Mouse (Mus musculus) thymus, postnatal 36 days (tissue): ENCODE measurements around the gene Pgrmc1.

Source experiments
- DNase-seq, 2 experiments: peaks; one replicate each; pipeline ENCODE4 v3.0.0; 2022; ENCODE audit warnings: mixed read lengths in 2 of 2

Pgrmc1 gene

DNA sequence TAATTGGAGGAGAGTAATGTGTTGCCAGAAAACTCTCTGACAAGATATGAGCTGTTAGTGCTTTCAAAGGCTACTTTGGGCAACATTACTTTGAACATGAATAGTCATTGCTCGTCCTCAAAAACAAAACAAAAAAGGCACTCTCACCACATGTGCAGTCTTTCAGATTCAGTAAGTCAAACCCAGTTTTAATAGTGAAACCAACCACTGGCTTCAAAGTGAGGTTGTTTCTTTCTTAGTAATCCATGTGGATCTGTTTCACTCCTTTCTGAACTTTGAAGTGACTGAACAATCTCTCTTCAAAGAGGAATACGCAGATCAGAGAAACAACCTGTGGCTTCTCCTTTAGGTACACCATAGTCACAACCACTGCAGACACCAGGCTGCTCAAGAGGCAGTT is 11.1 kb downstream of the Pgrmc1 start:
- DNase-seq, result no peak

DNA sequence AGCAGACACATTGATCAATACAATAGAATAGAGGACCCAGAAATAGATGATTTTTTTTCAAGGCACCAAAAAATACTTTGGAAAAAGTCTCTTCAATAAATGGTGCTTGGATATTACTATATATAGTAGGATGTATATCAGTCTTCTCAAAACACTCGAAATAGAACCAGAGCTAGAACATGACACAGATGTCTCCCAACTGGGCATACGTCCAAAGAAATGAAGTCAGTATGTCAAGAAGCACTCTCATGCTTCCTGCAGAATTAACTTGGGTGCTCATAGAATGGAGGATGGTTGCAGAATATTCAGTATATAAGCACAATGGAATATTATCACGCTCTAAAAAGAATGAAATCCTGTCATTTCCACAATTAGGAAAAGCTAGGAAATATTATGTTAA is 30.1 kb downstream of the Pgrmc1 start:
- no peak for DNase-seq

DNA sequence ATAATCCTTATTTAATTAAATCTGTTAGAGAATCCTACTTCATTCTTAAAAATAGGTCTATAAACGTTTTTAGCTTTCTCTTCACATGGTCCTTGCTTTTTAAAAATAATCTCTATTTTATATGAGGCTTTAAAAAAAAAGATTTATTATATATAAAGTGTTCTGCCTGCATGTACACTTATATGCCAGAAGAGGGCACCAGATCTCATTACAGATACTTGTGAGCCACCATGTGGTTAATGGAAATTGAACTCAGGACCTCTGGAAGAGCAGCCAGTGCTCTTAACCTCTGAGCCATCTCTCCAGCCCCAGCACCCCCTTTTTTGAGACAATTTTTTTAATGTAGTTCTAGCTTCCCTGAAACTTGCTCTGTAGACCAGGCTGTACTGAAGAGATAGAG is 32.8 kb downstream of the Pgrmc1 start:
- DNase-seq, result no peak

DNA sequence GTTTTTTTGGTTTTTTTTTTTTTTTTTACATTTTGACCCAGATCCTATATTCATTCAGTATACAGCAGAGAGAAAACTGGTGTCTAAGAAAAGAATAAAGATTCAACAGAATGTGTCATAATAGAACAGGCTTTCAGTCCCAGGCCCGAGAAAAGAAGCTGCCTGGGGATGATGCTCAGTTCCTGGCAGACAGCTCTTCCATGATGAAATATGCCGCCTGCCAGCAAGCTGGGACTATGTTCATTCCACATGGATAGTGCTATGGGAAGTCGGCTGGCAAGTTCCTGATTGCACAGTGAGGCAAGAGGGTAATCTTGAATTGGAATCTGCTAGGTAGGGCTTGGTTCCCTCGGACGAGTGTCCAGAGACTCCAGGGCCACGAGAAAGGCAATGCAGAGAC is 42.0 kb downstream of the Pgrmc1 start:
- DNase-seq, result no peak

DNA sequence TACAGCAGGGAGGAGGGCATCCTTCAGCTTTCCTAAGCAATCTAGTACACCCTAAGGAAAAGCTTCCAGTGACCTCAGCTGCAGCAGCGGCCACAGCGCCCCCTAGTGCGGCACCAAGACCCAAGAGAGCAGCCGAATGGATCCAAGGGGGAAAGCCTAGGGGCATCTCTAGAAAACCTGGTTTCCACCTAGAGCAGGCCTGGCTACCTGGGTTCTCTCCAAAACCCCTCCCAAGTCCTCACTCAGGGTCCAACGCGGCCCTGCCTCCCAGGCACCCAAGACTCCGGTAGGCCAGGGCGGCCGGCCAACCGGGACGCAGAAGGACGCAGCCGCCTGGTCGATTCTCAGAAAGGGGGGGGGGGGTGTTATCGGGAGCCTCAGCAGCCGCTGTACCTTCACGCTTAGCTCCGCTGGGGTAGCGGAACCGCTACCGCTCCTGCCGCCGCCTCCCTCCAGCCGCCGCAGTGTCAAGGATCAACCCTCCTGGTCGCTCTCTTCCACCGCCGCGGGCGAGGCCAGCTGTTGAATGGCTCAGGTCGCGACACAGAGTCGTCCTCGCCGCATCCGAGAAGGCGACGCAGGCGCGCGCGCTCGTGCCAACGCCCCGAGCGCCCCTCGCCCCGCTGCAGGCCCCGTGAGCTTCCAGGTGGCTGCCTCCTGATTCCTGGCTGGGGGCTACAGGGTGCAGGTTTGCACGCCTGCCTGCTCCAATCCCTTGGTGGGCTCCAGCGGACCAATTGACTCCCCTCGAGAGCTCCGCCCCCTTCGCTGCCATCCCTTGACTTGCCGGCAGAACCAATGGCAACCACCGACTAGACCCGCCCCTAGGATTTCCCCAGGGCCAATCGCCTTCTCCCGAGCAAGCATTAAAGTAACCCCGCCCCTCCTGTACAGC is 46.9 kb downstream of the Pgrmc1 start, which contains the start of gene Akap17b:
Gene Akap17b (minus strand): TSS at position 739 of the 895 bp plus-strand sequence.
- DNase-seq, result peak; percentile 79 to 86
